12 mouse cellular contexts compared by ENCODE assay signal in genomic region chr7:109562676-109563075, GRCm38 (mm10). TPM values are rescaled to one million over a fixed set of nuclear protein-coding genes. Genes with fewer than 3 reads are reported as not detected.
A peak's percentile ranks its signal among the peaks of the same experiment; 100 is the strongest.
DNase-seq lines count a peak whose midpoint lies in the region; ATAC-seq and TF ChIP-seq lines count a peak whose summit lies in the region.
"Had no signal": no experiment of that assay in that cellular context is flagged by ENCODE, and none has a peak within 500 bp of the region (broad histone marks: within the 10 kb centered on the region; RNA-seq: fewer than 3 reads in every experiment).

No protein-coding gene starts in this region.

- ATAC-seq in heart, embryonic 12.5 days (ENCODE audit: insufficient number of reproducible peaks, low FRiP score) = no peak
- ATAC-seq in lung, embryonic 14.5 days (ENCODE audit: insufficient read depth) = no peak
- no peak for ATAC-seq in intestine, embryonic 14.5 days (replicated peaks; ENCODE audit: low FRiP score, low TSS enrichment, low read depth)
- ATAC-seq: midbrain, embryonic 16.5 days had no signal

- peaks cover 54% of the 10 kb centered on the region for H3K4me1 ChIP-seq in heart, embryonic 12.5 days (replicated peaks)
- peaks cover 40% of the 10 kb centered on the region for H3K4me1 ChIP-seq in lung, embryonic 14.5 days (ENCODE audit: insufficient read depth)
- H3K4me1 ChIP-seq in intestine, embryonic 14.5 days (replicated peaks; ENCODE audit: control insufficient read depth, insufficient read depth, low read length) = peaks cover 24% of the 10 kb centered on the region

- H3K9me3 ChIP-seq in heart, embryonic 12.5 days (replicated peaks) = no peaks in the 10 kb centered on the region
- H3K9me3 ChIP-seq in lung, embryonic 14.5 days (ENCODE audit: low read depth, low read length) = no peaks in the 10 kb centered on the region
- H3K9me3 ChIP-seq in intestine, embryonic 14.5 days (ENCODE audit: control insufficient read depth, low read length) = no peaks in the 10 kb centered on the region

- no peak overlapping the region for H3K4me3 ChIP-seq in heart, embryonic 12.5 days
- no peak overlapping the region for H3K4me3 ChIP-seq in lung, embryonic 14.5 days (ENCODE audit: low read depth, low read length)
- H3K4me3 ChIP-seq in intestine, embryonic 14.5 days (ENCODE audit: low read depth, low read length) = no peak overlapping the region
- H3K4me3 ChIP-seq in myocyte = no peak overlapping the region

- DNase-seq in heart, adult 8-10 months (ENCODE audit: low spot score) = no peak
- DNase-seq in lung, embryonic 14.5 days = peak; percentile 55
- DNase-seq in lung, adult 18-20 months = no peak
- no peak for DNase-seq in intestine, embryonic 14.5 days (ENCODE audit: low spot score)
- DNase-seq in left cerebral cortex, postnatal 25 days (ENCODE audit: low spot score in 2 of 2) = no peak
- DNase-seq in adrenal gland, postnatal 14 days = no peak
- DNase-seq: left cerebral cortex, postnatal 4 days; right cerebral cortex, adult 18-20 months; thymus, adult 18-20 months had no signal

- no peak for TF ChIP-seq POLR2A in myocyte (IDR thresholded peaks at IDR 0.05; ENCODE audit: insufficient read length, low read depth)

- no peaks in the 10 kb centered on the region for H3K27me3 ChIP-seq in heart, embryonic 12.5 days (replicated peaks)
- H3K27me3 ChIP-seq in lung, embryonic 14.5 days (ENCODE audit: insufficient read depth, low read length) = no peaks in the 10 kb centered on the region
- no peaks in the 10 kb centered on the region for H3K27me3 ChIP-seq in intestine, embryonic 14.5 days (replicated peaks; ENCODE audit: control insufficient read depth, insufficient read depth, low read length)
- H3K27me3 ChIP-seq in myocyte (ENCODE audit: control insufficient read depth, insufficient read depth, insufficient read length) = no peaks in the 10 kb centered on the region

- H3K9ac ChIP-seq in heart, embryonic 12.5 days = peak overlapping the region; percentile 31; the same call in 1 of the 2 replicates
- peak overlapping the region; percentile 30 for H3K9ac ChIP-seq in lung, embryonic 14.5 days
- H3K9ac ChIP-seq in intestine, embryonic 14.5 days (ENCODE audit: low read length) = no peak overlapping the region

- 56% methylated on average over 5 of the region's 5 CpGs for WGBS in heart, embryonic 12.5 days
- WGBS in lung, embryonic 14.5 days = 36% methylated on average over 5 of the region's 5 CpGs
- 37% methylated on average over 5 of the region's 5 CpGs for WGBS in intestine, embryonic 14.5 days

- peaks cover 72% of the 10 kb centered on the region for H3K79me2 ChIP-seq in myocyte (ENCODE audit: control insufficient read depth, insufficient read depth)

- no peak for TF ChIP-seq CTCF in lung, embryonic 14.5 days (IDR thresholded peaks at IDR 0.05; ENCODE audit: low read depth)

- no peak overlapping the region for H3ac ChIP-seq in myocyte (ENCODE audit: control insufficient read depth, insufficient read length)

- intact Hi-C loops in left cerebral cortex, postnatal 25 days (cut with DNase I) = no loop called here

- peak overlapping the region; percentile 71 for H3K27ac ChIP-seq in heart, embryonic 12.5 days (ENCODE audit: poor library complexity, severe bottlenecking)
- H3K27ac ChIP-seq in lung, embryonic 14.5 days (ENCODE audit: low read depth) = peak overlapping the region; percentile 96
- peak overlapping the region; percentile 64; the same call in 1 of the 2 replicates for H3K27ac ChIP-seq in intestine, embryonic 14.5 days (ENCODE audit: low read depth)

- H3K36me3 ChIP-seq in heart, embryonic 12.5 days = peaks cover 9% of the 10 kb centered on the region; the same call in 1 of the 2 replicates
- no peaks in the 10 kb centered on the region for H3K36me3 ChIP-seq in lung, embryonic 14.5 days (ENCODE audit: insufficient read depth)
- no peaks in the 10 kb centered on the region for H3K36me3 ChIP-seq in intestine, embryonic 14.5 days (ENCODE audit: control insufficient read depth, insufficient read depth, low read length)
- peaks cover 4% of the 10 kb centered on the region for H3K36me3 ChIP-seq in myocyte (ENCODE audit: control insufficient read depth, insufficient read depth)

- H3K4me2 ChIP-seq in heart, embryonic 12.5 days = peak overlapping the region; percentile 31; the same call in 1 of the 2 replicates
- H3K4me2 ChIP-seq in lung, embryonic 14.5 days = peak overlapping the region; percentile 46
- peak overlapping the region; percentile 23; the same call in 1 of the 2 replicates for H3K4me2 ChIP-seq in intestine, embryonic 14.5 days (ENCODE audit: low read length)
- peak overlapping the region; percentile 71 for H3K4me2 ChIP-seq in myocyte (ENCODE audit: low read depth)

TF ChIP-seq in myocyte, 11 proteins besides CTCF, POLR2A, EP300 and RAD21:
- TF ChIP-seq TCF3 (IDR thresholded peaks at IDR 0.05; ENCODE audit: insufficient read length, low read depth) (no peak), MAX (IDR thresholded peaks at IDR 0.05; ENCODE audit: low read depth) (no peak), MYOD1 (IDR thresholded peaks at IDR 0.05; ENCODE audit: control insufficient read depth in 1 of 3, insufficient read length in 2 of 3, low read depth in 2 of 3) (no peak), USF1 (IDR thresholded peaks at IDR 0.05; ENCODE audit: low read depth) (no peak), POLR2AphosphoS2 (IDR thresholded peaks at IDR 0.05; ENCODE audit: insufficient read length, low read depth) (no peak), MYOG (IDR thresholded peaks at IDR 0.05; ENCODE audit: control insufficient read depth in 1 of 3, insufficient read depth in 1 of 3, insufficient read length in 2 of 3, low read depth in 2 of 3) (no peak), CEBPB (IDR thresholded peaks at IDR 0.05; ENCODE audit: insufficient read depth, poor library complexity, severe bottlenecking) (no peak), SRF (IDR thresholded peaks at IDR 0.05; ENCODE audit: control insufficient read depth, insufficient read length, low read depth) (no peak), TCF12 (IDR thresholded peaks at IDR 0.05; ENCODE audit: insufficient read depth, poor library complexity, severe bottlenecking) (no peak), REST (IDR thresholded peaks at IDR 0.05; ENCODE audit: insufficient read depth, insufficient read length) (no peak), E2F4 (IDR thresholded peaks at IDR 0.05; ENCODE audit: insufficient read depth) (no peak)

RNA-seq across cellular contexts. Expression of gene Rpl27a, which starts 43.7 kb away (rescaled TPM):
- 80.5 and 83.4 TPM in 2 replicates for polyA plus RNA-seq in heart, embryonic 12.5 days (2016; fragmentation: Nextera tagmentation; extraction: Ambion mirVana)
- total RNA-seq in heart, adult 8-10 months (2022) = 100 to 1,000 TPM in 2 of 4 experiments, 10 to 100 TPM in 2; 82.2 to 125 (median 99.4) TPM
- polyA plus RNA-seq in lung, embryonic 14.5 days (2014; fragmentation: Nextera tagmentation; extraction: Ambion mirVana) = 157 and 166 TPM in 2 replicates
- polyA plus RNA-seq in intestine, embryonic 14.5 days (2014; fragmentation: Nextera tagmentation; extraction: Ambion mirVana) = 164 and 177 TPM in 2 replicates
- 1,271 TPM for polyA plus RNA-seq in myocyte (2012; fragmentation: generic; extraction: Trizol)
- total RNA-seq in left cerebral cortex, postnatal 25 days (2021) = 100 to 1,000 TPM; 122 to 132 TPM
- 244 and 276 TPM in 2 replicates for total RNA-seq in adrenal gland, postnatal 14 days (2021)

RNA-seq across cellular contexts. Expression of gene Trim66, which starts 54.7 kb away (rescaled TPM):
- 0.03 TPM in 1 of 2 replicates, not detected in the other for polyA plus RNA-seq in heart, embryonic 12.5 days (2016; fragmentation: Nextera tagmentation; extraction: Ambion mirVana)
- under 1 TPM; 0.13 to 0.37 (median 0.15) TPM for total RNA-seq in heart, adult 8-10 months (2022)
- polyA plus RNA-seq in lung, embryonic 14.5 days (2014; fragmentation: Nextera tagmentation; extraction: Ambion mirVana) = 0.04 and 0.05 TPM in 2 replicates
- polyA plus RNA-seq in intestine, embryonic 14.5 days (2014; fragmentation: Nextera tagmentation; extraction: Ambion mirVana) = 0.15 TPM in 1 of 2 replicates, not detected in the other
- polyA plus RNA-seq in myocyte (2012; fragmentation: generic; extraction: Trizol) = 0.55 TPM
- 10 to 100 TPM; 13.9 to 16.4 TPM for total RNA-seq in left cerebral cortex, postnatal 25 days (2021)
- 0.70 and 0.90 TPM in 2 replicates for total RNA-seq in adrenal gland, postnatal 14 days (2021)
